Mouse (Mus musculus) stomach, postnatal 0 days (tissue): ENCODE measurements around the gene Dbil5.

Experiments used
- CTCF ChIP-seq: IDR thresholded peaks from 2 replicates; pipeline ENCODE4 v1.5.1; 2016; ENCODE audit warnings: antibody characterized with exemption, low read depth, mild to moderate bottlenecking, moderate library complexity
- EP300 ChIP-seq: optimal IDR thresholded peaks from 2 replicates; pipeline ENCODE3; 2016; ENCODE audit warnings: antibody characterized with exemption

GRCm38 (mm10) chr11:76257386-76257785 is 40.0 kb downstream of the Dbil5 start:
- no peak for TF ChIP-seq CTCF
- no peak for TF ChIP-seq EP300
